Mouse (Mus musculus) bone marrow, adult 2 months (tissue): ENCODE measurements at regions not wholly inside any gene's neighbourhood (a gene's known extent, or its start where the extent isn't known, plus 50 kb on each side); places are given as distances from the start of the nearest gene placed in this dataset.

Experiments
- CTCF ChIP-seq: fragments of 200-500 bp; IDR thresholded peaks from 2 replicates; pipeline ENCODE4 v1.5.1; 2011; ENCODE audit warnings: low read length, control low read depth; ENCODE audit not compliant: control insufficient read depth, insufficient read depth
- POLR2A ChIP-seq: fragments of 200-500 bp; IDR thresholded peaks from 2 replicates; pipeline ENCODE4 v1.6.1; 2011; ENCODE audit warnings: low read depth, mild to moderate bottlenecking, control low read depth, low read length, borderline replicate concordance; ENCODE audit not compliant: control insufficient read depth

DNA sequence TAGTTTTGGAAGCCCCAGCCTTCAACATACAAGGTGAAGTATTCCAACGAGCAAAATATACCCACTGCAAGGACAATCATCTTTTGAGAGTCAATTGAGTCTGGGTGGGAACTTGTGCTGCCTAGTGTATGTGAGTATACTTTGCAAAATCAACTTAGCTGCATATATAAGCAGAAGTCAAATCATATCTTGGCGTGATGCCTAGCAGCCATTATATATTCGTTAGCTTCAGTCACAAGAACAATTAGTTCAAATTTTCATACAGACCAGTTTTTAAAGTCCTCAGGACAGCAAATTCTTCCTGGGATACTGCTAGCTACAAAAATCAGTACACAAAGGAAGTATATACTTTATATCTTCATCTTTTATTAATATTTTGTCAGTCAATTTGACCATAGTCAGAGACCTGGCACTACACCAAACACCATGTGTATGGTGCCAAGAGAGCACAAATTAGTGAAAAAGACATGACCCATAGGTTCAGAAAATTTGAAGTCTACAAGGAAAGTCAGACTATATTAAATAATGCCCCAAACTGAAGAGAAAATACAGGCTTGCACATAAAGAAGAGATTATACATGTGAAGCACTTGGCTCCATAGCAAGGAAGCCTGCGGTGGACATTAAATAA lies 120.5 kb upstream of the Creb1 start:
- TF ChIP-seq POLR2A (no peak), CTCF (no peak)
